Mouse (Mus musculus) liver, embryonic 13.5 days (tissue): Measurements from ENCODE around the gene Krcc1. TPM values are rescaled to one million over a fixed set of nuclear protein-coding genes. Genes with fewer than 3 reads are reported as not detected.

ENCODE experiments used
- ATAC-seq: fragments of 200-750 bp; cut with Nextera tagmentation; 2 replicates; pipeline ENCODE4 v1.8.0; 2017; ENCODE audit warnings: low read depth, mild to moderate bottlenecking, moderate number of reproducible peaks, moderate library complexity
- DNase-seq: peaks from one replicate; pipeline ENCODE4 v3.0.0; 2022
- H3K27ac ChIP-seq: fragments of 300-500 bp; sonication (generic); 2 replicates; pipeline ENCODE4 v1.5.1; 2015; ENCODE audit warnings: moderate library complexity, mild to moderate bottlenecking, inconsistent platforms
- H3K27me3 ChIP-seq: fragments of 300-500 bp; sonication (generic); 2 replicates; pipeline ENCODE4 v1.6.1; 2015; ENCODE audit warnings: mild to moderate bottlenecking, inconsistent platforms
- H3K36me3 ChIP-seq: fragments of 300-500 bp; sonication (generic); 2 replicates; pipeline ENCODE4 v1.6.1; 2015; ENCODE audit warnings: mild to moderate bottlenecking, inconsistent platforms
- H3K4me1 ChIP-seq: fragments of 300-500 bp; sonication (generic); replicated peaks from 2 replicates; pipeline ENCODE4 v1.6.1; 2015; ENCODE audit warnings: inconsistent platforms
- H3K4me2 ChIP-seq: fragments of 300-500 bp; sonication (generic); 2 replicates; pipeline ENCODE4 v1.6.1; 2015; ENCODE audit warnings: inconsistent platforms, mild to moderate bottlenecking, moderate library complexity
- H3K4me3 ChIP-seq: fragments of 300-500 bp; sonication (generic); replicated peaks from 2 replicates; pipeline ENCODE4 v1.5.1; 2015; ENCODE audit warnings: mild to moderate bottlenecking, inconsistent platforms
- H3K9ac ChIP-seq: fragments of 300-500 bp; sonication (generic); 2 replicates; pipeline ENCODE4 v1.6.1; 2015; ENCODE audit warnings: mild to moderate bottlenecking, inconsistent platforms
- H3K9me3 ChIP-seq: fragments of 300-500 bp; sonication (generic); replicated peaks from 2 replicates; pipeline ENCODE4 v1.6.1; 2016; ENCODE audit warnings: inconsistent platforms
- WGBS: fragments of 180-500 bp; shearing (Covaris S2); methylation state at CpG from one replicate; pipeline ENCODE4 v1.1.7; 2015; ENCODE audit not compliant: insufficient replicate concordance; 5-methylcytosine and 5-hydroxymethylcytosine counted together
- microRNA-seq: library from miRNA; unstranded; fragments of <30 nt; microRNA quantifications from one replicate; pipeline ENCODE4, GENCODE M21; 2016
- polyA plus RNA-seq: library from polyadenylated mRNA; unstranded; fragments of >200 nt; fragmentation: Nextera tagmentation; extraction: Ambion mirVana; gene quantifications from 2 replicates; pipeline ENCODE4 v1.2.1, GENCODE M21; 2015

Krcc1 gene
- polyA plus RNA-seq, 1 experiment from 2014 or later = 24.0 TPM

DNA sequence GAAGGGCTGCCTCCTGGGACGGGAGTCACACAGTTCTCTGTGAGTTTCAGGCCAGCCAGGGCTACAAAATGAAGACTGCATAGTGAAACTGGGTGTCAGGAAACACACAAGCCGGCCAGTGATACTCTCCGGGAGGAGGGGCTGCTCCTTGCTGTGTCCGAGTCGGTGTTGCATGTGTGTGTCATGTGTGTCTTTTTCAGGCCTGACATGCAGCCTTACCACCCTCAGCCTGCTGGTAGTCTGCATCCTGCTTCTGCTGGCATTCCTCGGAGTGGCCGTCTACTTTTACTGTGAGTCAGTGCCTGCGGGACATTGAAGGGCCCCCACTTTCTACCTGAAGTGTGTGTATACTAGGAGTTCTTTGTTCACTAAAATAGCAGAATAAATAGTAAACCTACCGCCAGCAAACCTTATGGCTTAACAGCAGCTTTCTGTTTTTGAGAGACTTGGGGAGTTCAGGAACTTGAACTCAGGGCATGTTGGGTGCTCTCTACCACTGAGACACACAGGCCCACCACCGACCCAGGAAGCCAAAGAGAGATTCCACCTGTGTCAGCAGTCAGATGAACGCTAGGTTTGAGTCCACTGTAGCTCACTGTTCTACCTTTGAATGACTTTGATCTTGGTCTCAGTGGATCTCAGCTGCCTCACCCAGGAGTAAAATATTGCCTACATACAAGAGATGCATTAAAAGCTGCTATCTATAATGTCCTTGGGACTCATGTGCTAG lies 60.9 kb downstream of the Krcc1 start:
- WGBS = 70% methylated on average over 11 of the region's 11 CpGs
- ATAC-seq = no peak
- no peak for DNase-seq

DNA sequence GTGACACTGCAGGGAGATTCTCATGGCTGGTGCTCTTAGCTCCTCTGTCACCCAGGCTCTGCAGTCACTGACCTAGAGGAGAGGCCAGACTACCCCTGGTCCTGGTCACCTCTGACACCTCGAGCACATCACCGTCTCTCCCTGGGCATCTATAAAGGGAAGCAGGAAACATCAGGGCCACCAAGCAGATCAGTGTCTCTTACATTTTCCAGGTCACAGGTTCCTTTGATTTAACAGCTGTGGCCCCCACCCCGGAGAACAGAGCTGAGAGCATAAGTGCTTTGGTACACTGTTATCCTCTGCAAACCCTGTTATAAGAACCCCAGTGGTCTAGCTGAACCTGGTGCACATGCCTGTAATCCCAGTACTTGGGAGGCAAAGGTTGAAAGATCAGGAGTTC lies 61.6 kb downstream of the Krcc1 start:
- Histone ChIP-seq H3K4me1 (no peaks in the 10 kb centered on the region), H3K27me3 (no peaks in the 10 kb centered on the region), H3K9ac (no peak overlapping the region), H3K27ac (no peak overlapping the region), H3K9me3 (no peaks in the 10 kb centered on the region), H3K4me2 (no peak overlapping the region), H3K4me3 (no peak overlapping the region), H3K36me3 (no peaks in the 10 kb centered on the region)
- DNase-seq = no peak
- ATAC-seq = no peak
- 63% methylated on average over 3 of the region's 3 CpGs for WGBS

More for the DNA sequence above, 60.9 kb downstream of the Krcc1 start:
- no peaks in the 10 kb centered on the region for H3K36me3 ChIP-seq
- no peak overlapping the region for H3K4me2 ChIP-seq
- H3K4me1 ChIP-seq = no peaks in the 10 kb centered on the region
- H3K27ac ChIP-seq = no peak overlapping the region
- H3K4me3 ChIP-seq = no peak overlapping the region
- H3K9ac ChIP-seq = no peak overlapping the region
- no peaks in the 10 kb centered on the region for H3K27me3 ChIP-seq
- no peaks in the 10 kb centered on the region for H3K9me3 ChIP-seq

DNA sequence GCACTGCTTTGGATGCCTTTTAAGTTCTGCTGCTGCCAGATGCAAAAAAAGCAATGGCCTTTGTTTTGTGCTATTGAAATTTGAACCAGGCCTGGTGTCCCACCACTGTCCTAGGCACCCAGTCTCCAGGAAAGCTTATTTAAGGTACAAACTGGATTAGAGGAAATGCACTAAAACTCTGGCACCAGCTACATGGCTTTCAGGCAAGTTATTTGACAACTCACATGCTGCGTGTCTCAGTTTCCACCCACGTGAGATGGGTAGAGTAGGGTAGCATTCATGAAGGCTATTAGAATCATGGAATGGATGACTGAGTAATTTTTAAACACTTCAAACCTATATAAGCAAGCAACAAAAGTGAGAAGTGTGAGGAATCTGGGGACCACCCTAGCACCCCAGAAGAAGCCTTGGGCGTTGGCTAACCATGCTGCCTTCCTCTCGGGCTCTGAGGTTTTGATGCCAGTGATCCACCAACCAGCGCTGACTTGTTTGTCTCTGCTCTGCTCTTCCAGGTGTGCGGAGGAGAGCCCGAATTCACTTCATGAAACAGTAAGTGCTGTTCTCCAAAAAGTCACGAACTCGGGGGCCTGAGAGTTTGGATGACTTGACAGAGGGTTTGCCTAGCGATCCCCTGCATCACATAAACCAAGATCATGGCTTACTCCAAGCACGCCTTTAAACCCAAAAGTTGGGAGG lies 62.2 kb downstream of the Krcc1 start:
- Histone ChIP-seq H3K4me2 (no peak overlapping the region), H3K27ac (no peak overlapping the region), H3K4me1 (no peaks in the 10 kb centered on the region), H3K9me3 (no peaks in the 10 kb centered on the region), H3K27me3 (no peaks in the 10 kb centered on the region), H3K4me3 (no peak overlapping the region), H3K9ac (no peak overlapping the region), H3K36me3 (no peaks in the 10 kb centered on the region)
- WGBS = 71% methylated on average over 11 of the region's 11 CpGs
- ATAC-seq = no peak
- no peak for DNase-seq

Small RNA genes within 50 kb of the gene (microRNA-seq; reads per million reads assigned to microRNA genes)
- 20.9 reads per million, percentile 34 among the genes with 10 or more reads in this experiment for gene Mir8112

Other genes starting within 250 kb of the Krcc1 start
- 7.3 and 8.1 TPM in 2 replicates for gene Thnsl2, start 127.2 kb upstream of the Krcc1 start, polyA plus RNA-seq
- gene Fabp1, start 71.8 kb upstream of the Krcc1 start, polyA plus RNA-seq = 221 and 251 TPM in 2 replicates
- 0.20 and 0.27 TPM in 2 replicates for gene Smyd1, start 50.6 kb downstream of the Krcc1 start, polyA plus RNA-seq
- not detected in 2 replicates for gene Cd8b1, start 51.1 kb downstream of the Krcc1 start, polyA plus RNA-seq
- gene Cd8a, start 101.8 kb downstream of the Krcc1 start, polyA plus RNA-seq = not detected in 2 replicates
- gene Rmnd5a, start 169.0 kb downstream of the Krcc1 start, polyA plus RNA-seq = 5.6 and 6.2 TPM in 2 replicates
- 5.4 and 6.9 TPM in 2 replicates for gene Rnf103, start 222.2 kb downstream of the Krcc1 start, polyA plus RNA-seq